Mouse (Mus musculus) brain, embryonic 14.5 days (tissue): ENCODE data around the gene Cdh1.

Source experiments
- CTCF ChIP-seq: fragments of 200-500 bp; IDR thresholded peaks from 2 replicates; pipeline ENCODE4 v1.5.1; 2012; ENCODE audit warnings: inconsistent platforms, mild to moderate bottlenecking, moderate library complexity, borderline replicate concordance; ENCODE audit not compliant: insufficient read depth, insufficient read length; ENCODE audit errors: extremely low read depth
- POLR2A ChIP-seq: fragments of 200-500 bp; IDR thresholded peaks from 2 replicates; pipeline ENCODE4 v1.6.1; 2012; ENCODE audit warnings: mild to moderate bottlenecking, inconsistent platforms, borderline replicate concordance; ENCODE audit not compliant: poor library complexity, insufficient read depth, insufficient read length, severe bottlenecking; ENCODE audit errors: extremely low read depth

GRCm38 (mm10) chr8:106559844-106560243 is 43.3 kb upstream of the Cdh1 start:
- TF ChIP-seq POLR2A (no peak), CTCF (no peak)
